Mouse (Mus musculus) Muller cell, postnatal 12 days (primary cell): ENCODE data around the gene Mast3.

Experiments
- DNase-seq: peaks from one replicate; pipeline ENCODE4 v3.0.0-alpha.2; 2015; ENCODE audit errors: inconsistent ontology term

The Mast3 gene

DNA sequence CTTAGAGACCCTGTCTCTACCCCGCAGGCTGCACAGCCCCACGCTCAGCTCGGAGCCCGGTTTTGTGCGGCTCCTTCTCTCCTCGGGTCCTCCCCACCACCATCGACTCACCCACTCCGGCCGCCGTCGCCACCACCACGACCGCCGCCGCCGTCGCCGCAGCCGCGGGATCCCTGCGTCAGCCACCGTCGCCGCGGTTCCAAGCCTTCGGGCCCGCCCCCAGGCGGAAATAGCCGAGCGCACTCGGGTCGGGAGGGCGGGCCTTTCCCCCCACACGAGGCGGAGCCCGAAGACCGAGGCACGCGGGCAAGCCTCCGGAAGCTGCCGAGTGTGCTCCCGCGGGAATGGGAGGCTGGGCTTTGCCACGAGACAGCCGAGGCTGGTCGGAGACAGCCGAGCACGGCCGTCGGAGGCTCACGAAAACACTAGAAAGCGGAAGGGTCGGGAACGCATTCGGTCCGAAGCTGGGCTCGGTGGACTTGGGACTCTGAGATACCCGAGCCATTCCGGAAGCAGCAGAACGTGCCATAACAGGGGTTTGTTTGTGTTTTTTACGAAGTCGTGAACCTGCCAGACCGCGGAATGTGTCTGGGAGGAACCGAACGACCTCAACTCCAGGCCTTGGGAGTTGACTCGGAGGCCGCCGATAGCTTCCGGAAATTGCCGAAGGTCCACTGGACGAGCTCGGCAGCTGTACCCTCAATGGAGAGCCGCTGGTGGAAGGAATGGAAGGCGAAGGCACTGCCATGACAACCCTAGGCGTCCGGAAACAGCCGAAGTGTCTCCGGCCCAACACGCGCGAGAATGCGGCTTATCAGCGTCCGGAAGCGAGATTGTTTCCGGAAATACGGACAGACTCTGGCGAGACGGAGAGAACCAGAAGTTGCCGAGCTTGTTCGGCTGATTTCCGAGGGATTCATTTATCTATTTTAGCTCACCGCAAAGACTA, 28.1 kb downstream of the Mast3 start, which contains the start of gene Pik3r2:
Gene Pik3r2, minus strand, starts transcription at position 218 of the 949 bp plus-strand sequence.
- peak; percentile 98 for DNase-seq

DNA sequence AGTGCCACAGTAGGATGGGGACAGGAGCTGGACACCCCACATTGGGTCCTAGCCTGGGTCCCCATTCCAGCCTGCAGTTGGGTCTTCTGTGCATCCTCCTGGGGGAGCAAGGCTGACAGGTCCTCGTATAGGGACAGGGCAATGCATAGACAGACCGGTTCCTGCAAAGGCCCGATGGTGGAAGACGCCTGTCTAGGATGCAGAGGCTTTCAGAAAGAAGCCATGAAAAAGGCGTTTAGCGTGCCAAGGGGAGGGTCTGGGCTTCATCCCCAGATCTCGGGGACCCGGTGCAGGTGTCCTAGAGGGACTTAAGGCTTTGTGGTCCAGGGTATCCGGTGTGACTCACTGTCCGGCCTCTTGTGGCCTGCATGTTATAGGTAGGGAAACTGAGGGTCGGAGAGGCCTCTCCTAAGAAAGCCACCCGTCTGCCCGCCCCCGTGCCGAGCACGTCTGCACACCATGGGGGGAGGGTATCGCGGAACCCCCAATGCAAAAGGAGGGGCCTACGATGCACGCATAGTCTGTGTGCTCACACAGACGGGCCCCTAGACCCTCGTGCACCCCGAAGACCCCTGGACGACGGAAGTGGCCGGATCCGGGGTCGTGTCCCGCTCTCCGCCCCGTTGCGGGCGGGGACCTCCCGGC, 28.9 kb downstream of the Mast3 start:
- DNase-seq: peak; percentile 37

DNA sequence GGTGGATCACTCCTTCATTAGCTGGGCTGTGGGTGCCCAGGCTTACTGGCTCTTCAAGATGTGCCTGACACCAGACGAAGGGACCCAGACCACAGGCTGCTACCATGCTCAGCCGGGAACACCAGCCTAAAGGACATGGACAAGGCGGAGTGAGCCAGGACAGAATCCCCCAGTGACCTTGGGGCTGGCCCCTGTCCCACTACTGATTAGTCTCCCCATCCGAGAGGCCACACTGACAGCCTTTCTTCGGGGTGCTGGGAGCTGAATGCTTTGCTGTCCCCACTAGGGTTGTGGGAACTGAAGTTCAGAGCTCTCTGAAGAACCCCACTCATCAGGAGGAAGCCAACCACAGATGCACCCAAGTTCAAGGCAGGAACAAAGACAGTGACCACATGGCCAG, 29.6 kb downstream of the Mast3 start:
- DNase-seq: no peak

DNA sequence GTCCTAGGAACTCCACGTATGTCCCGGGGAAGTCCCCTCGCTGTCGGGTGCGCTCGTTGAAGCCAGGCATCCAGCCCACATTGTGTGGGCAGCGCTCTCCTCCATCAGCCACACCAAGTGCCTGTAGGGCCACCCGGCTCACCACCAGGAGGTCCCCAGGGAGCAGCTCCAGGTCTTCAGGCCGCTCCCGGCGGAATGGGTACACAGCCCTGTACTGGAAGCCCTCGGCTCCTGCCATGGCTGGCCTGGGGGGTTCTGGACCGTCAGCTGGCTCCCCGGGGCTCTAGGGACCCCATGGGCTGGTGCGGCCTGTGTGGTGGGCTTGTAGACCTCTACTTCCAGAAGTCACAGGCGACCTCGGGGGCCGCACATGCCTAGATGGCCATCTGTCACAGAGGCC, 30.1 kb downstream of the Mast3 start:
- no peak for DNase-seq

DNA sequence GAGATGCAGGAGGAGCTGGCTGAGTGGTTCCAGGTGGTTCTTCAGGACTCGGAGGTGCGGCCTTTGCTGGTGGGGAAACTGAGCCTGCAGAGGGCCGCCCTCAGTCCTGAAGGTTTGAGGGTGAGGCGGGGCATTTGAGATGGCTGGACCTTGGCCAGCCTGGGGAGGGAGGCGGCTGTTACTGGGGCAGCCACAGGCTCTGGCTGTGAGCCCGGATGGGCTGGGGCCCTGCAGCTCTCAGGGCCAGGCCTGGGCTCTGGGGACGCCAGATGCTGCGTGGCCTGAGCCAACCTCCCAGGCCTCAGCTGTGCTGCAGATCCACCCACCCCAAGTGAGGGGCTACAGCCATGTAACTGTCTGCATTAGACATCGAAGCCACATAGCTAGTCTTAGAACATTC, 31.0 kb downstream of the Mast3 start:
- peak; percentile 89 for DNase-seq

DNA sequence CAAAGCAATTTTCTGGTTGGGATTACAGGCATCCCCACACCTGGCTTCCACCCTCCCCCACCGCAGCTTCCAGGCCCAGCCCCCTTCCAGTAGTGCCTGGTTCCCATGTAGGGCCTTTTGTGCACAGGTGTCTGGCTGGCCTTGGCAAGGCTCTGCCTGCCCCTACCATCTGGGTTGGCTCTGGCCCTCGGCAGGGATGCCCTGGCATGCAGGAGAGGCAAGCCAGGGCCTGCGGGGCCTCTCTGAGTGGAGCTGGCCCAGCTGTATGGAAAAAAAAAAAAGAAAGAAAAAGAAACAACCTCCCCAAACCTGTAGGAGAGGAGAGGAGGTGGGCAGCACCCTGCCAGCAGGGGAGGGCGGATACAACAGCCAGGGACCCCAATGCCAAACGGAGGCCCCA, 31.4 kb downstream of the Mast3 start:
- peak; percentile 56 for DNase-seq

DNA sequence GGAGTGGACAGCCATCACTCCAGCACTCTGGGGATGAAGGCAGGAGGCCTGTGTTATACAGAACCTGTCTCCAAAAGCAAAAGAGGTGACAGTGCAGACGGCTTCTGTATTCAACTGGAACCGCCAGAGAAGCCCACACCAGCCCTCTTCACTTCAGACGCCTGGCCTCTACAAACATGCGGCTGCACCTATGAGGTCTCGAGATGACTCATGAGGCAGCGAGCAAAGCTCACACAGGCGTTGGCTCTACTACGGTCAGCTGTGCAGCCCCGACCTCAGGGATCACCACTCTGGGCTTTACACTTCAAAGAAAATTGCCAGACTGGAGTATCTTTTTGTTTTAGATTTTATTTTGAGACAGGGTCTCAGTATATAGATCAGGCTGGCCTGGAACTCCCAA, 32.0 kb downstream of the Mast3 start:
- no peak for DNase-seq

DNA sequence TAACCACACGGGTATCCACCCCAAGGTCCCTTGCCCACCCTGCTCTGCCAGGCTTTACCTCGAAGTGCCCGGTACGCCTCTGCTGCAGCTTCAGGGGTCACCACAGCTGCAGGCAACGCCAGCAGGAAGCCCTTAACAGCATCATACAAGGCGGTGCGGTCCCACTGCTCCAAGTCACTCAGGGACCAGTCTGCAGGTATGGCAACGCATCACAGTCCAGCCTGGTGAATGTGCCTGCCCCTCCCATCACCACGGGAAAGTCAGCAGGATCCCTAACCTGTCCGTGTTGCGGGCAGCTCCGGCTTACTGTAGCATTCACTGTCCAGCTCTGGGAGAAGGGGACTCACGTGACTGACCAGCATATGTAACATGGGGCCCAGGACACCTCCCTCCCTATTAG, 32.8 kb downstream of the Mast3 start:
- DNase-seq: no peak

DNA sequence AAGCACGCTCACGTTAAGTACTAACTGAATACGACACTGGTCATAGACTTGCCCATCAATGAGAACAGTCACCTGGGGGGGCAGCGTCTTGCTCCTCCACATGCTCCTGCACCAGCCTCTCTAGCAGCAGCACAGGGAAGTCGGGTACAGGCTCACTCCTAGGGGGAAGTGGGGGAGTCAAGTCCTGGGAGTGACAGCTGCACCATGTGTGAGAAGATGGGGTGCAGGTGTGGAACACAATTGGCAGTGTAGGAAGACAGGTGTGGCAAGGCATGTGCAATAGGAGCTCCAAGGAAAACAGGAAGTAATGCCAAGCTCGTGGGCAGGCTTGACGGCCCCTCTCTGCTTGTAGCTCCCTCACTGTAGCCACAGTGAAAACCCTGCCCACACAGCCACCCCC, 33.6 kb downstream of the Mast3 start:
- DNase-seq: no peak

DNA sequence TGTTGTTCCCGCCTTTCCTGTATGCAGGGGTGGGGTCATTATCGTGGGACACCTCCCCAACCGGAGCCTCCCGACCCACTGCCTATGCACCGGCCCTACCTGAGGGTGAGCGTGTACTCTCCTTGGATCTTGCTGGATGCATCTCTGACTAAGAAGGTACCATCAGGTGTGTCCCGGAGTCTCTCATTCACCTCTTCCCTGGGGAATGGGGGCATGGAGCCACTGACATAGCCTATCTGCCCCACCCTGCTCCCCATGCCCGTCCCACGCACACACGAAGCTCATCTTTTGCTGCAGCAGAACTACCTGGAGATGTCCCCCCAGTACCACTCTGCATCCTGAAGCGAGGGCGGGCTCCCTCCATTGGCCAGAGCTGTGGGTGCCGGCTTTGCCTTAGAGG, 34.1 kb downstream of the Mast3 start:
- DNase-seq: no peak

DNA sequence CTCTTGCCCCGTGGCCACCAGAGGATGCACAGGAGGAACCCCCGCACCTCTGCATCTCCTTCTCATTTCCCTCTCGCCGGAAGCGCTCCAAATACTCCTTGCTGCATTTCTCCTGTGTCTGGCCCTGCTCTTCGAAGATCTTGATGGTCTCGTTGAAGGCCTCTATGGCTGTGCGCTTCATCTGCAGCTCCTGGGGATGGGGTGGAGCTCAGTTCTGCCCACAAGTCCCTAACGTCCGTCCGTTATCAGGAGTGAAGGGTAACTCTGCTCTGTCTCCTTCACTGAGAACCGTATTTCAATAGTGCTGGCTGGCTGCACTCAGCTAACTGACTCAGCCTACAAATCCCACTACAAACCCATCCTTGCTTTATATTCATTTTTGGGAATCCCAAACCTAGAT, 35.0 kb downstream of the Mast3 start:
- DNase-seq: no peak

DNA sequence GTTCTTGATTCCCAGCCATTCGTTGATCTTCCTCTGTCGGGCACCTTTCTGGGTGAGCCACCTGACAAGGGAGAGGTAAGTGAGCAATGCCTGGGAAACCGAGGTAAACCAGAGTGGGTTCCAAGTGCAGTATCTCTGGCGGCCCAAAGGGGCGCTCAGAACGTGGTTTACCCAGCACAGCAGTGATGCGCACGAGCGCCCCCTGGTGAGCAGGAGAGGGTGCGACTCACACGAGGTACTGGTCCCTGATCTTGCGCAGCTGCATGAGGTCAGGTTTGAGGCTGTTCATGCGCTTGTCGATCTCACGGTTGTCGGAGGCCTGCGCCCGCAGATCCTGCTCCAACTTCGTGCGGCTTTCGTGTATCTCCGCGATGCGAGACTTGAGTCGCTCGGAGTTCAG, 35.5 kb downstream of the Mast3 start:
- peak; percentile 90 for DNase-seq

DNA sequence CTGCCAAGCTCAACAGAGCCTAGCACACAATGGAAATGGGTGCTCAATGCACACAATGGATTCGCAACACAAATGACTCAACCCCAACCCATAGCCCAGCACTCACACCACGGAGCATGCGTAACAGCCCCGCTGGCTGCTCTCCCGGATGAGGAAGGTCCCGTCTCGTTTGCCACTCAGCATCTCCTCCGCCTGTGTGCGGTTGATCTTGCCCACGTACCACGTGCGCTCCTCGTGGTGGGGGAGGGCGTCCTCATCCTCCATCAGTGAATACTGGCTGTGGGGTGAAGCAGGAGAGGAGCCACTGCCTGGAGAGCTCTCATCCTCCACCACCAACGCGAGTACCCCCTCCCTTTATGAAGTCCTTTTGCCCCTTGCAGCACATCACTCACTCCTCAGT, 35.9 kb downstream of the Mast3 start:
- no peak for DNase-seq

DNA sequence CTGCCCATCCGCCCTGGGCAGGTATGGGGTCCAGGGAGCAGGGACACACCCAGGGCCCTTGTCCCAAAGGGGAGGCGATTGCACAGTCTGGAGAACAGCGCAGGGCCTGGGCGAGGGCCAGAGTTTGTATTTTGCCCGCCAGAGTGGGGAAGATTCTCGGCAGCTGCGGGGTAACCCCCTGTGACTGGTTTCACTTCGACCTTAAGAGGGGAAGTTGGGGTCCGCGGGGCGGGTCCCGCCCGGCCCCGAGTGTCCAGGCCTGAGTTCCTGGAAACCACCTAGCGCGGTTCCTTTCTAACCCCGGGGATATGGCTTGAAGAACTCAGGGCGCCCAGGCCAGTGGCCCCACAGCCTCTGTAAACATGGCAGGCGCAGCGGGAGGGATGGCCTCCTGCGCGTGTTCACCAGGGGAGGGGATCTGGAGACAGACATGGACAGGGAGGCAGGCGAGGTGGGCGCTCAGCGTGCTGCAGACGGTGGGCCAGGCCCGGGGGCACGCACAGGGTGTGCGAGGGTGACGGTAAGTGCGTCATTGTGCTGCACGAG, 36.5 kb downstream of the Mast3 start:
- DNase-seq: no peak

DNA sequence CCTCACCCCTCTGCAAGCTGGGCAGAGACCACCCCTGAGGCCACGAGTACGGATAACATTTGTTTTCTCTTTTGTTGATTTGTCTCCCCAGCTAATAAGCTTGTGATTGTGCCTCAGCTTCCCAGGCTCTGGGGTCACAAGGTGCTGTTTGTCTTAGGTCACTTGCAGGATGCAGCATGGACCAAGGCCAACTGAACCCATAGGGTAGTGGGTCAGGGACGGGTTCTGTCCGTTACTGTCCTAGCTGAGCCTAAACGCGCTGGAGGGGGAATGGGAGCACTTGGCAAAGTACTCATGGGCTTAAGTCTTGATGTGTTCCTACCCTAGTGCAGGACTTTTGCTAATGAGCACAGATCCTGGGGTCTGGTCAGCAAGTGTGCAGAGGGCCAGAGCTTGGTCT, 37.4 kb downstream of the Mast3 start:
- DNase-seq: no peak

DNA sequence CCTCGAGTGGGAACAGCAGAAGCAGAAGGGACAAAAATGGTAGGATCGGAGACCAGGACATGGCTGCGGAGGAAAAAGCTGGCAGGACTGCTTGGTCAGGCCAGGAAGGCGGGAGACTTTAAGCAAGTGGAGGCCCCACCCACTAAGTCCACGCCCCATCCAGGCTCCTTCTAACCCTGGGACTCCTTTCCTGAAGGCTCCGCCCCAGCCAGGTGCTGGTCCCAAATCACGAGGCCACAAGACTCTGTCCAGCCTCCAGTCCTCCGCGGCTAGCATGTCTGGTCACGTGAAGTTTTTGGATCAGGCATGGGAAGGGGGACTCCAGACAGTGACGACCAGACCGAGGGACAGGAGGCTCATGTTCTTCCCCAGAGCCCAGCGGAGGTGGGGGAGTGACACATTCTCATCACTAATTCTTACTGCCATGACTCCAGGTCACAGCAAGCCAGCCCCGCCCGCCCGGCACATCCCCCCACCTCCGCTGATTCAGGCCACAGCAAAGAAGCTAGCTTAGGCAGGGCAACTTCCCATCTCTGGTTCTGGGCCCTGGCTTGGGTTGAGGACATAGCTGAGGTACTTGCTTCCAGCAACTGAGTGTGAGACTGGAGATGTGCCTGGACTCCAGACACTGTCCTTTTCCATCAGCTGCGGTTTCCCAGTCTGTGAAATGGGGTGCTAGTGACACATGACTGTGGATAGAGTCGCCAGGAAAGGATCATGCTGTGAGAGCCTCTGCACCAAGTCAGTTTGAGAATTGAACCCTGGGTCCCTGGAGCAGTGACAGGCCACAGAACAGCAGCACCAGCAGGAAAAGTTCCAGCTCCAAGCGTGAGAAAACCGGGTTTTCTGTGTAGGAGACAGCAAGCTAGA, 38.0 kb downstream of the Mast3 start:
- peak; percentile 85 for DNase-seq

DNA sequence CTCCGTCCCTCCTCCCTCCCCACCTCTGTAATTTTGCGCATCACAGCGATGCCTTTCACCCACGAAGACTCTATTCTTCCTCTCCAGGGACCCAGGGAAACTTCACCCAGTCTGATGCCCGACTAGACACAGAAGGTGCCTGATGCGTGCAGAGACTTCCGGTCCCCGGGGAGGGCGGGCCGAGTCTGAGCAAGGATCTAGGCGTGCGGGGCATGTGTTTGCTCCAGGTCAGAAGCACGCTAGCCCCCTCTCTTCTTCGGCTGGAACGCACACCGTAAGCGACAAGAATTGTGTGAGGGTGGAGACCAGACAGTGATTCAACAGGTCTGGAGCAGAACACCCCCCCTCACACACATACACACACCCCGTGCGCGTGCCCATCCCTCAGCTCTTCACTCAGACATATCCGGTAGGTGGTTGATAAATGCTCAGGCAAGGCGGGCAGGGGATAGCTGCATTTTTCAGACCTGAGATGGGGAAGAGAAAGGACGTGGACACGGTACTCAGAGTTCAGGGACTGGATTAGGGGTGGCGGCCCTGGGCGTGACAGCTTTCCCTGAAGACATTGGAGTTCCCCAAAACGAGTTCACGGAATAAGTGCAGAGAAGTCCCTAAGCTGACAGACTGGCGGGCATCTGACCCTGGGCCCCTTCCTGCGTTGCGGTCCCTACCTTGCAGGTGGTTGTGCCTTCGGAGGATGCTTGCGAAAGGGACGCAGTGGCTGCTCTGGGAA, 38.9 kb downstream of the Mast3 start:
- DNase-seq: peak; percentile 71

DNA sequence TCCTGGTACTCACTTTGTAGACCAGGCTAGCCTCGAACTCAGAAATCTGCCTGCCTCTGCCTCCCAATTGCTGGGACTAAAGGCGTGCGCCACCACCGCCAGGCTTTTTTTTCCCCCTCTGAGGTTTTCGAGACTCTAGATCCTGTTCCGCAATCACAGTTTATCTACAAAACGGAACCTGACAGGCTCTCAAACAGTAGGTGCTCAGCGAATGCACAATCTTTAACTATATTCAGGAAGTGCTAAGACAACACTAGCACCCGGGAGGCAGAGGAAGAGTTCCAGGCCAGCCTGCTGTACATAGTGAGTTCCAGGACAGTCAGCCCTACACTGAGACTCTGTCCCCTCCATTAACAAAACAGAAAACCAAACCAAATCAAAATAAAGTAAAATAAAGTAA, 39.5 kb downstream of the Mast3 start:
- DNase-seq: no peak

DNA sequence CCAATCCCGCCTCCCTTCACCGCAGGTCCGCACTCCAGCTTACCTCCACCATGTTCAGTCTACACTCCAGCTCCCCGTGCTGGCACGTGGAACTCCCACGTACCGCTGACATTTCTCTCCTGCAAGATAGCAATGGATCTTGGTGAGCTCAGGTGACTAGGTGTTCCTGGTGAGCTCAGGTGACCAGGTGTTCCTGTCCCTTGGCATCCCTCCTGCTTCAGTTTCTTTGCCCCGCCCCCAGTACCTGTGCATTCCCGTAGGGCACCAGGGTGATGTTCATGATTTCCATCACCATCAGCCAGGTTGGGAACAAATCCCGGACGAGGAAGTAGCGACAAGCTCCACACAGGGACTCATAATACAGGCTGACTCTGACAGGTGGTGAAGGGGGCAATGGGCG, 40.2 kb downstream of the Mast3 start:
- DNase-seq: no peak

DNA sequence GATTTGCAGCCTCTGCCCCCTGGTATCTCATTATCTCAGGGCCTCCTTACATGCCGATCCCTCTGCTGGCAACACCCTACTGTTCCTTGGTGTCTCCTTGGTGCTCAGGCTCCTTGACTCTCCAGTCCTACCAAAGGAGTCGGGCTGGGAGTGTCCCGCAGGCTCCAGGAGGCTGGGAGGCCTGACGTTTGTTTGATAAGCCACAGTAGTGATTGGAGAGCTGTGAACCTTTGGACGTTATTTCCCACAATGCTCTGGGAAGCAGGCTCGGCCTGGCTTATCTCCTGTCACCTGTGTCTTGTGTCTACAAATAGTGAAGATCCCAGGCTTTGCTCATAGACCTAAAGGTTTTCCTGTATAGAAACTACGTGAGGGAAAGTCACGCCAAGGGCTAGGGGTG, 40.8 kb downstream of the Mast3 start:
- no peak for DNase-seq

DNA sequence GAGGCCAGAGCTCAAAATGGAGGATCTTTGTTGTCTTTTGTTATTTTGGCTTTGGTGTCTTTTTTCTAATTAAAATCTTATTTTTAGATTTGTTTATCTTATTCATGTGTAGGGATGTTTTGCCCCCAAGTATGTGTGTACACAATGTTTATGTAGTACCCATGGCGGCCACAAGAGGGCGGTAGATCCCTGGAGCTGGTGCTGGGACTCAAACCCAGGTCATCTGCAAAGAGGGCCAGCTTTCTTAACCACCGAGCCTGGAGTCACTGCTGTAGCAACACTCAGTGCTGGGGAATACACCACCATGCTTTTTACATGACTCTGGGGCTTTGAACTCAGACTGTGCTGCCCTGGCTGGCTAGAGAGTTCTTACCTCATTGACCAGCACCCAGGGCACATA, 41.5 kb downstream of the Mast3 start:
- no peak for DNase-seq
